Mouse (Mus musculus) myocyte (in vitro differentiated cells): ENCODE results near the gene Lemd1.

Experiments used
- POLR2A ChIP-seq: IDR thresholded peaks from one replicate; pipeline ENCODE4 v1.6.1; 2011; ENCODE audit warnings: low read depth, mild to moderate bottlenecking, control low read depth, moderate library complexity; ENCODE audit not compliant: insufficient read length
- REST ChIP-seq: IDR thresholded peaks from one replicate; pipeline ENCODE4 v1.6.1; 2011; ENCODE audit warnings: mild to moderate bottlenecking, control low read depth, moderate library complexity; ENCODE audit not compliant: insufficient read depth, insufficient read length
- SRF ChIP-seq: IDR thresholded peaks from one replicate; pipeline ENCODE4 v1.6.1; 2011; ENCODE audit warnings: low read depth; ENCODE audit not compliant: control insufficient read depth, insufficient read length
- USF1 ChIP-seq: IDR thresholded peaks from one replicate; pipeline ENCODE4 v1.6.1; 2011; ENCODE audit warnings: low read depth, mild to moderate bottlenecking, control low read depth, moderate library complexity

DNA sequence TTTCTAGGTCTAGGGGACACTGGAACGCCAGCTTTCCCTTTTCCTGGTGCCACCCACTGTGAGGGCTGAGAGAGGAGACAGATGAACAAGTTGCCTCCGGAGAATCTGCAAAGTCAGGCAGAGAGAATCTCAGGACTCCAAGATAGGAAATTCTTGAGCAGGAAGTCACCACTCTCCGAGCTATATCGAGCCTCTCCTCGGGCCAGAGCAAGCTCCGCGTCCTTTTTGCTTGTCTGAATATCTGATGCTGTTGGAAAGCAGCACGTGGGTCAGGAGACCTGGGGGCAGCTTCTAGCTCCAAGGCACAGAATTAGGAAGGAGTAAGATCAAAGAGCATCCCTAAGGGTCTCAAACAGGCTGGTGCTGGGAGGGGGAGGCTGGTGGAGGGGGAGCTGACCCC is 37.5 kb upstream of the Lemd1 start:
- TF ChIP-seq SRF, result no peak
- no peak for TF ChIP-seq POLR2A
- TF ChIP-seq REST, result no peak
- TF ChIP-seq USF1, result no peak
